Mouse (Mus musculus) lung, adult 2 months (tissue): Measurements from ENCODE around the gene Atg5. TPM values are rescaled to one million over a fixed set of nuclear protein-coding genes. Genes with fewer than 3 reads are reported as not detected.

Experiments used
- DNase-seq: peaks from one replicate; pipeline ENCODE4 v3.0.0; 2022
- H3K4me1 ChIP-seq: fragments of 200-500 bp; 2 replicates; pipeline ENCODE4 v1.6.1; 2011; ENCODE audit warnings: low read length; ENCODE audit not compliant: control insufficient read depth, insufficient read depth
- H3K4me3 ChIP-seq: fragments of 200-500 bp; replicated peaks from 2 replicates; pipeline ENCODE3; 2011; ENCODE audit warnings: low read depth, mild to moderate bottlenecking, control low read depth, low read length; ENCODE audit errors: extremely low read depth
- CTCF ChIP-seq: fragments of 200-500 bp; IDR thresholded peaks from 2 replicates; pipeline ENCODE4 v1.5.1; 2011; ENCODE audit warnings: mild to moderate bottlenecking, low read length, control low read depth; ENCODE audit not compliant: insufficient read depth
- POLR2A ChIP-seq: fragments of 200-500 bp; IDR thresholded peaks from 2 replicates; pipeline ENCODE4 v1.6.1; 2011; ENCODE audit warnings: low read depth, mild to moderate bottlenecking, control low read depth, low read length, borderline replicate concordance; ENCODE audit errors: extremely low read depth
- WGBS: fragments of 180-500 bp; shearing (Covaris S2); methylation state at CpG from one replicate; pipeline ENCODE4 v1.1.7; 2018; 5-methylcytosine and 5-hydroxymethylcytosine counted together
- polyA plus RNA-seq: library from polyadenylated mRNA; depleted of rRNA; stranded (reverse); fragments of >200 nt; gene quantifications from 2 replicates; pipeline ENCODE4 v1.2.3, GENCODE M21; 2012

The Atg5 gene
- polyA plus RNA-seq, 1 experiment: 8.5 TPM

- Histone ChIP-seq H3K4me3 (no peak overlapping the region), H3K4me1 (no peaks in the 10 kb centered on the region)
- TF ChIP-seq CTCF (no peak), POLR2A (no peak)
- WGBS: 81% methylated on average over 2 of the region's 2 CpGs
- DNase-seq: no peak
These were observed 98.0 kb downstream of the Atg5 start for GRCm38 (mm10) chr10:44366186-44366585.

DNA sequence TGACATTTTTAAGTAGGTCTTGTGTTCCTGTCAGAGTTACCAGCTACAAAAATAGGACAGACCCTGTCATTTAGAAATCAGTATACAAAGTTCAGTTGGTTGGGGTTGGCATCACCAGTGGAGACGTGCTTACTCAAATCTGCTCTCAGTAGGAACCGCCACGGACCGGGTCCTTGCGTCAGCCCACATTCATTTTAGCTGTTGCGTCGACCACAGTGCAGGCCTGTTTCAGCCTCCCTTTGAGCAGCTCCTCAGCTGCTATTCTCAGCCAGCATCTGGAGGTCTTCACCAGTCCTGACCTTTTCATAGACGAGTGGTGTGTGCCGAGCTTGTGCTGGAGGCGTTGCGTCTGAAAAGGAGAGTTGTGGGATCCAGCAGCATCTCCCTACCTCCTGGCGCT lies 98.9 kb downstream of the Atg5 start:
- Histone ChIP-seq H3K4me3 (no peak overlapping the region), H3K4me1 (no peaks in the 10 kb centered on the region)
- no peak for DNase-seq
- WGBS: 87% methylated on average over 12 of the region's 12 CpGs
- TF ChIP-seq POLR2A (no peak), CTCF (no peak)

- 60% methylated on average over 13 of the region's 13 CpGs for WGBS
- DNase-seq: no peak
- no peak for TF ChIP-seq POLR2A
- no peak for TF ChIP-seq CTCF
These were observed 100.4 kb downstream of the Atg5 start for GRCm38 (mm10) chr10:44368596-44368995.

GRCm38 (mm10) chr10:44370666-44371065 lies 102.5 kb downstream of the Atg5 start:
- no peak for DNase-seq
- H3K4me3 ChIP-seq: no peak overlapping the region
- TF ChIP-seq POLR2A (no peak), CTCF (no peak)
- H3K4me1 ChIP-seq: no peaks in the 10 kb centered on the region
- 71% methylated on average over 6 of the region's 6 CpGs for WGBS

More at GRCm38 (mm10) chr10:44368596-44368995, 100.4 kb downstream of the Atg5 start:
- Histone ChIP-seq H3K4me3 (no peak overlapping the region), H3K4me1 (no peaks in the 10 kb centered on the region)

DNA sequence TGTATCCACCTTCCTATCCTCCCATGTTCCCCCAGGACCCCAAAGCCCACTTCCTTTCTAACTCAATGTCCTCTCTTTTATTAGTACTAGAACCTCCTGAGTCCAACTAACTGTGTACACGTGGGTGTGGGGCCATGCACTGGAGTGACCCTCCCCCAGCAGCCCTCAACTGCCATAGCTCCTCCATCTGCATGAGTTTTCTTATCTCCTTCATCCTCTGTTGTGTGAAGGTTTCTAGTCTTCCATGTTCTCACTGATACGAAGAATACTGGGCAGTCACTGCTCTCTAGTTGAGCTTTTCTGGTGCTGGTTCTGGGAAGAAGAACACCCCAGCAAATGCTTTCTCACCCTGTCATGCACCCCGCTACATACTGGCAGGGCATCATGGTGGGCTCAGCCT lies 104.1 kb downstream of the Atg5 start:
- no peaks in the 10 kb centered on the region for H3K4me1 ChIP-seq
- no peak for DNase-seq
- 82% methylated on average over 3 of the region's 3 CpGs for WGBS
- H3K4me3 ChIP-seq: no peak overlapping the region
- TF ChIP-seq POLR2A: no peak
- no peak for TF ChIP-seq CTCF

DNA sequence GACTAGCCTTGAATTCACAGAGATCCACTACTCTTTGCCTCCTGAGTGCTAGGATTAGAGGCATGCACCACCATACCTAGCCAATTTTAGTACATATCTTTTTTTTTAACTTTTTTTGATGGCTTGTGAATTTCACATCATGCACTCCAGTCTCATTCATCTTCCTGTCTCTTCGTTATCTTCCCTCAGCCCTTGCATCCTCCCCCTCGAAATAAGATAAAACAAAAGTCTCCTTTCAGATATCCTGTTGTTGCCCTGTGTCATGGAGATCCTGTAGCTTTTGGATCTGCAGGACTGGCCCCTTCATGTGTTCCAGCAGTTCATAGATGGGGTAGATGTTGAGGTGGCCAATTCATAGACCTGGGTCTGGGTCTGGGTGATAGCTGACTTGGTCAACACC lies 106.5 kb downstream of the Atg5 start:
- H3K4me3 ChIP-seq: no peak overlapping the region
- 62% methylated on average over 2 of the region's 2 CpGs for WGBS
- TF ChIP-seq CTCF (no peak), POLR2A (no peak)
- H3K4me1 ChIP-seq: no peaks in the 10 kb centered on the region
- DNase-seq: no peak

DNA sequence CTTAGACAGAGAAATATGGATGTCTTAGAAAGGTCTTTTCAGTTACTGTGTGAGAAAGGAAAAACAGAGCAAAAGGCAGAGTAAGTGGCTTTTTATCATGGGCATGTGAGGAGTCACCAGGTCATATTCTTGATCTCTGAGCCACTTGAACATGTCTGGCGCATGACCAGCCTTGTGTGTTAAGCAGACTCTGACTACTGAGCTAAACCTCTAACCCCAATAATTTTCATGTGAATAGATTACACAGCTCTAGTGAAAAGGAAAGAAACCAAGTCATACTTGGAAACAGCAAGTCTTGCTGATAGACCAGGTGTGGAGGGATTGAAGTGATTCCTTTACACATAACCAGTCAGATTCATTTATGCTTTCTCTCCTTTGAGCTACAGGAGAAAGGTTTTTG lies 107.3 kb downstream of the Atg5 start:
- TF ChIP-seq CTCF (no peak), POLR2A (no peak)
- H3K4me1 ChIP-seq: no peaks in the 10 kb centered on the region
- no peak for DNase-seq
- 95% methylated on average over 1 of the region's 1 CpGs for WGBS
- no peak overlapping the region for H3K4me3 ChIP-seq

- TF ChIP-seq POLR2A: no peak
- no peak for TF ChIP-seq CTCF
- H3K4me1 ChIP-seq: no peaks in the 10 kb centered on the region; the same call in 1 of the 2 replicates
- no peak overlapping the region for H3K4me3 ChIP-seq
- WGBS: 89% methylated on average over 5 of the region's 5 CpGs
- no peak for DNase-seq
These were observed 109.7 kb downstream of the Atg5 start for GRCm38 (mm10) chr10:44377821-44378220.

DNA sequence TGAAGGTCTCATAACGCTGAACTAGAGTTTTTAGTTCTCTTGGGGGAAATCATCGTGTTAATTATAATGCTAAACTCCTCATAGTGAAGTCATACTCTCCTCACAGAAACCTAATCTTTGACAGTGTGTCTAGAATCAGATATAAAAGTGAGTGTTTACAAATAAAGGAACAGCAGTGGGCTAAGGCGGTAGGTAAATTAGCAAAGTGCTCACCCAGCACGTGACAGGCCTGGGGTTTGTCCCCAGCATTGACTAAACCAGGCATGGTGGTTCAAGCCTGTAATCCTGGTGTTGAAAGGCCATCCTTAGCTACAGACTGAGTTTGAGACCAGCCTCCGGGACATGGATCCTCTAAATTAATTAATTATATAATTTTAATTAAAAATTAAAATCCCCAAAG lies 110.2 kb downstream of the Atg5 start:
- no peak overlapping the region for H3K4me3 ChIP-seq
- DNase-seq: no peak
- 83% methylated on average over 5 of the region's 5 CpGs for WGBS
- TF ChIP-seq POLR2A (no peak), CTCF (no peak)
- H3K4me1 ChIP-seq: no peaks in the 10 kb centered on the region; the same call in 1 of the 2 replicates

DNA sequence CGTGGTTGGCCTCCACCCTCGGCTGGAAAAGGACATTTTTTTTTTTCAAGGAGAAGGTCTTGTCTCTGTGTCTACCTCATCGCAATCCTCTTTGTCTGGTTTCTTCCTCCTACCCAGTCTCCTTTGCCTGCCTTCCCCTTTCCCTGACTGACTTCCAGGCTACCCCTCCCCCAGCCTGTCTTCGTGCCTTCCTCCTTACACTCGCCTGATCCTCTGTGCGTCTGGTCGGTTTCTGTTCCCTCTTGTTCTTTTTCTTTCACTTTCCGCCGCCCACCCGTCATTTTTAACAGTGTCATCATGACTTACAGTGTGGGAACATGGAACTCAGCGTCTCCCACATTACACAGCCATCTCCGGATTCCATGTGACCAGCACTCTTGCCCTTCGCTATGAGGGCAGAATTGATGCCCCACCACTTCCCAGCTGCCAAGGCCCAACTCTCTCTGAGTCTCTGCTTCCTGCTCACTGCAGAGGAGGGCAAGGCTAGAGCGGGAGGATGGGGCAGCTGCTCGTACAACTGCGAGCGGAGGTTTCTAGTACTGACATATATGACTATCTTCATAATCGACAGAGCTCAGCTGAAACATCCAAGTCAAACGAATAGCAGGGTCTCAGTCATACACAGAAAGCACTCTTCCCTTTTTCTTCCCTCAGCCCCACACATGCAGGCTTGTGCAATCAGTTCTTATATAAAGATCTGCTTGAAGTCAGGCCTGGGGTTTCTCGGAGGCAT lies 112.5 kb downstream of the Atg5 start:
- TF ChIP-seq POLR2A (no peak), CTCF (no peak)
- Histone ChIP-seq H3K4me1 (no peaks in the 10 kb centered on the region; the same call in 1 of the 2 replicates), H3K4me3 (peak overlapping the region; percentile 63)
- DNase-seq: peak; percentile 22
- 19% methylated on average over 20 of the region's 20 CpGs for WGBS
